Mouse (Mus musculus) hindbrain, embryonic 16.5 days (tissue): ENCODE measurements around the gene Lipo3. TPM values are rescaled to one million over a fixed set of nuclear protein-coding genes. Genes with fewer than 3 reads are reported as not detected.
A peak's percentile ranks its signal among the peaks of the same experiment; 100 is the strongest.
"Not testable (repeated sequence)": the region's sequence is repeated elsewhere in the genome, so short reads cannot be mapped to it uniquely, and the experiment has no call there.

Experiments
- ATAC-seq: fragments of 200-750 bp; cut with Nextera tagmentation; 2 replicates; pipeline ENCODE4 v1.8.0; 2017; ENCODE audit warnings: moderate TSS enrichment, moderate library complexity
- H3K27ac ChIP-seq: fragments of 300-500 bp; sonication (generic); 2 replicates; pipeline ENCODE4 v1.5.1; 2014; ENCODE audit warnings: low read depth, mild to moderate bottlenecking, control low read depth, low read length, moderate library complexity
- H3K27me3 ChIP-seq: fragments of 300-500 bp; sonication (generic); replicated peaks from 2 replicates; pipeline ENCODE4 v1.6.1; 2014; ENCODE audit warnings: low read length; ENCODE audit not compliant: control insufficient read depth, insufficient read depth
- H3K36me3 ChIP-seq: fragments of 300-500 bp; sonication (generic); 2 replicates; pipeline ENCODE4 v1.6.1; 2014; ENCODE audit warnings: mild to moderate bottlenecking, low read length, moderate library complexity, mixed read lengths; ENCODE audit not compliant: control insufficient read depth, insufficient read depth
- H3K4me1 ChIP-seq: fragments of 300-500 bp; sonication (generic); 2 replicates; pipeline ENCODE4 v1.6.1; 2014; ENCODE audit warnings: low read depth, low read length; ENCODE audit not compliant: control insufficient read depth, insufficient read depth
- H3K4me2 ChIP-seq: fragments of 300-500 bp; sonication (generic); 2 replicates; pipeline ENCODE4 v1.6.1; 2014; ENCODE audit warnings: mild to moderate bottlenecking, low read length, control low read depth, moderate library complexity
- H3K4me3 ChIP-seq: fragments of 300-500 bp; sonication (generic); 2 replicates; pipeline ENCODE4 v1.5.1; 2014; ENCODE audit warnings: mild to moderate bottlenecking, low read length, control low read depth, moderate library complexity
- H3K9ac ChIP-seq: fragments of 300-500 bp; sonication (generic); 2 replicates; pipeline ENCODE4 v1.6.1; 2014; ENCODE audit warnings: low read depth, mild to moderate bottlenecking, control low read depth, low read length, moderate library complexity
- H3K9me3 ChIP-seq: fragments of 300-500 bp; sonication (generic); 2 replicates; pipeline ENCODE4 v1.6.1; 2014; ENCODE audit warnings: mild to moderate bottlenecking, low read length, moderate library complexity; ENCODE audit not compliant: control insufficient read depth
- WGBS: fragments of 180-500 bp; shearing (Covaris S2); extraction: QIAGEN DNeasy Blood & Tissue Kit; methylation state at CpG from one replicate; pipeline ENCODE4 v1.1.7; 2014; 5-methylcytosine and 5-hydroxymethylcytosine counted together
- polyA plus RNA-seq: library from polyadenylated mRNA; unstranded; fragments of >200 nt; fragmentation: Nextera tagmentation; extraction: Ambion mirVana; gene quantifications from 2 replicates; pipeline ENCODE4 v1.2.1, GENCODE M21; 2015

Gene Lipo3
- 13.1 and 14.6 TPM in 2 replicates for polyA plus RNA-seq

DNA sequence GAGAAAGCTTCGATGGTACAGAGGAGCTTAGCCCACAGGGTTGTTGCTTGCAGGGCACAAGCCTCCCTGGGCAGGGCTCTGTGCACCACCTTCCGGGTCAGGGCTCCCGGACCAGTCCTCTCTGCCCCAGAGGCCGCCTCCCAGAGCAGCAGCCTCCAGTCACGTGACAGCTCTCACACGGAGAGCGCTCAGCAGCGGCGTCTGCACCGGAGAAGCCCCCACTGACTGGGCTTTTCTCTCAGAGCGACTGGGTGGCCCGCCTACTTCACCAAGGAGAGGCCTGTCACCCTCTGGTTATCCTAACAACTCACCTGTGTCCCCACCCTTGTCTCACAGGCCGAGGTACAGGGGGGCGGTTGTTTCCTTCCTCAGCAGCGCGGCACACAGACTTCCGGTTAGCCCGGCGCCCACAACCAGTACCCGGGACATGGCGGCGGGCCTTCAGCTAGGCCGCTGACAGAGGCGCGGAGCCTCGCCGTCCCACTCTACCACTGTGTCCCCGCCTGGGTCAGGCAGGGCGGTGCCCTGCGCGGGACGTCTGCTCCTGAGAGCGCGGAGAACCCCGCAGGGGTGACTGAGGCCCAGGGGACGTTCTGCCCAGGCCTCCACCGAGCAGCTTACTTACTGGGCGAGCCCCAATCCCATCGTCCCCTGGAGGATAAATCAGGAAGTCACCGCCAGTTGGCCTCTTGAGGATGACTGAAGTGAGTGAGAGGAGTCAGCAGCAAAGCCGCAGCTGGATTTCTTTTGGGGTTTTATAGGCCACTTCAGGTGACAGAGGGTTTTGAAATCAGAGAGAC, at the start of gene Lipo3:
TSS of gene Lipo3 (minus strand) at position 665 of the 800 bp plus-strand sequence.
- 31% methylated on average over 11 of the region's 41 CpGs for WGBS
- peak within 1 kb of the TSS; percentile 26 for H3K4me3 ChIP-seq

GRCm38 (mm10) chr19:33787359-33787758, 25.6 kb upstream of the Lipo3 start, which contains the start of gene Lipo1:
Lipo1 (minus strand) TSS chr19:33787459.
- H3K4me2 ChIP-seq, H3K4me1 ChIP-seq, H3K4me3 ChIP-seq, H3K27ac ChIP-seq, H3K9me3 ChIP-seq, ATAC-seq, H3K27me3 ChIP-seq, H3K36me3 ChIP-seq, H3K9ac ChIP-seq: not testable (repeated sequence)

More for the DNA sequence above, at the start of gene Lipo3:
- H3K4me1 ChIP-seq, H3K9me3 ChIP-seq, H3K27ac ChIP-seq, H3K36me3 ChIP-seq, H3K9ac ChIP-seq, H3K27me3 ChIP-seq: not testable (repeated sequence)
- peak; percentile 97 for ATAC-seq
- H3K4me2 ChIP-seq: peak within 1 kb of the TSS; percentile 44

DNA sequence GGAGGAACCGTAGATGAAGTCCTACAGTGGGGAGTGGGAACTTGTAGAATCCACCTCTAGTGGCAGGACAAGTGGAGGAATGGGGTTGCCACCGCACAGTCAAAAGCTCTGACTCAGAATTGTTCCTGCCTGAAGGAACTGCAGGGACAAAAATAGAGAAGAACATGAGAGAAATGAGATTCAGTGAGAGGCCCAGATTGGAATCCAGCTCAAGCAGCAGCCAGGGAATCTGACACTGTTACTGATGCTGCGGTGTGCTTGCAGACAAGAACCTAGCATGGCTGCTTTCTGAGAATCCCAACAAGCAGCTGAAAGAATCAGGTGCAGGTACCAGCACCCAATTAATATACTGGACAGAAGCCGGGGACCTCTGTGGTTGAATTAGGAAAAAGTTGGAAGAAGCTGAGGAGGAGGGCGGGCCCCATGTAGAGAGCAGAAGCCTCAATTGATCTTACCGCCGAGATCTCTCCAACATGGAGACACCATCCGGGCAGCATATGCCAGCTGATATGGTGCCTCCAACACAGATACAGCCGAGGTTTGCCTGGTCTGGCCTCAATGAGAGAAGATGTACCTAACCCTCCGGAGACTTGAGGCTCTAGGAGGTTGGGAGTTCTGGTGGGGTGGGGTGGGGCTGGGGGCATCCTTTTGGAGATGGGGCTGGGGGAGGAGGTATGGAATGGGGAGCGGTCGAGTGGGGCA, 25.0 kb upstream of the Lipo3 start:
- 91% methylated on average over 12 of the region's 12 CpGs for WGBS
- no peaks in the 10 kb centered on the region for H3K27me3 ChIP-seq
- no peak for ATAC-seq
- H3K4me3 ChIP-seq: no peak overlapping the region
- no peaks in the 10 kb centered on the region for H3K36me3 ChIP-seq
- no peak overlapping the region for H3K27ac ChIP-seq
- no peaks in the 10 kb centered on the region for H3K4me1 ChIP-seq
- no peak overlapping the region for H3K4me2 ChIP-seq
- H3K9me3 ChIP-seq: no peaks in the 10 kb centered on the region
- H3K9ac ChIP-seq: no peak overlapping the region

GRCm38 (mm10) chr19:33751259-33751658, 10.5 kb downstream of the Lipo3 start, which contains the start of gene Lipo2:
Lipo2 (minus strand) TSS chr19:33751359.
- WGBS: 95% methylated on average over 1 of the region's 1 CpGs
- not testable (repeated sequence) for H3K4me1 ChIP-seq, H3K27ac ChIP-seq, H3K27me3 ChIP-seq, H3K4me3 ChIP-seq, ATAC-seq, H3K9ac ChIP-seq, H3K9me3 ChIP-seq, H3K4me2 ChIP-seq, H3K36me3 ChIP-seq

DNA sequence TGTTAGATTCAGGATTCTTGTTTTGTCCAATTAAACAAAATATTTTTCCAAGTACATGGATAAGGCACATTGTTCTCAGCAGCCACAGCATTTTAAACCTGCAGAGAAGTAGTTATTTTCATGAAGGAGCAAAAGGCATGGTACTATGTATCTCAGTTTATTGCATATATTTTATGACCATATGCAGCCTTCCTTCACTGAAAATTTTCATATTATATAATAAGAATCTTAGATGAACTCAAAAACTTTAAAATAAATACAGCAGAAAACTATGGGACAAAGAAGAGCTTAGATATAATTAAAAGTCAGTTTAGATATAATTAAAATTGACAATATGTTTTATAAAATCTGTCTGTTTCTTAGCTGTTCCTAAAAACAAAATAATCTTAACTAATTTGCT, 136.6 kb downstream of the Lipo3 start, which contains the start of gene Gm8978:
TSS of gene Gm8978 (minus strand) at position 101 of the 400 bp plus-strand sequence.
- not testable (repeated sequence) for H3K9ac ChIP-seq, H3K4me3 ChIP-seq, H3K27me3 ChIP-seq, H3K36me3 ChIP-seq, ATAC-seq, H3K4me1 ChIP-seq, H3K4me2 ChIP-seq, H3K9me3 ChIP-seq, H3K27ac ChIP-seq

- H3K27me3 ChIP-seq, H3K9me3 ChIP-seq, H3K4me1 ChIP-seq, H3K36me3 ChIP-seq: not testable (repeated sequence)
- WGBS: 10% methylated on average over 10 of the region's 38 CpGs
- 0 out of 2 replicates have a peak overlapping the region, but pooled peaks have one; percentile 23 for H3K27ac ChIP-seq
- peak overlapping the region; percentile 60 for H3K9ac ChIP-seq
- peak; percentile 99 for ATAC-seq
- H3K4me3 ChIP-seq: peak overlapping the region; percentile 44
- H3K4me2 ChIP-seq: peak overlapping the region; percentile 61
These were observed 172.0 kb downstream of the Lipo3 start for GRCm38 (mm10) chr19:33589626-33590302.

GRCm38 (mm10) chr19:33568551-33568950, 193.2 kb downstream of the Lipo3 start:
- H3K4me2 ChIP-seq, H3K27ac ChIP-seq, H3K27me3 ChIP-seq, H3K4me1 ChIP-seq, H3K9me3 ChIP-seq, H3K4me3 ChIP-seq, ATAC-seq, H3K9ac ChIP-seq, H3K36me3 ChIP-seq: not testable (repeated sequence)
- WGBS: 83% methylated on average over 5 of the region's 5 CpGs

- H3K4me1 ChIP-seq: no peaks in the 10 kb centered on the region
- H3K27me3 ChIP-seq: no peaks in the 10 kb centered on the region
- no peaks in the 10 kb centered on the region for H3K9me3 ChIP-seq
- no peak within 1 kb of the TSS for H3K4me3 ChIP-seq
- no peak within 1 kb of the TSS for H3K27ac ChIP-seq
- no peak for ATAC-seq
- H3K36me3 ChIP-seq: no peaks in the 10 kb centered on the region
- H3K4me2 ChIP-seq: no peak within 1 kb of the TSS
- no peak within 1 kb of the TSS for H3K9ac ChIP-seq
These were observed 244.1 kb downstream of the Lipo3 start, which contains the start of gene Lipo4 for GRCm38 (mm10) chr19:33517680-33518079. Lipo4 (minus strand) TSS chr19:33517780.
